Mouse (Mus musculus) CH12F3 (cell line): Measurements from ENCODE around the gene Fgfr2.

Experiments
- in situ Hi-C: fragments of 300-500 bp; cut with MboI; formaldehyde crosslinking; loops from 2 replicates; pipeline ENCODE4 v1.14.3; 2020; ENCODE audit warnings: low sequenced_read_pairs

Fgfr2 gene

DNA sequence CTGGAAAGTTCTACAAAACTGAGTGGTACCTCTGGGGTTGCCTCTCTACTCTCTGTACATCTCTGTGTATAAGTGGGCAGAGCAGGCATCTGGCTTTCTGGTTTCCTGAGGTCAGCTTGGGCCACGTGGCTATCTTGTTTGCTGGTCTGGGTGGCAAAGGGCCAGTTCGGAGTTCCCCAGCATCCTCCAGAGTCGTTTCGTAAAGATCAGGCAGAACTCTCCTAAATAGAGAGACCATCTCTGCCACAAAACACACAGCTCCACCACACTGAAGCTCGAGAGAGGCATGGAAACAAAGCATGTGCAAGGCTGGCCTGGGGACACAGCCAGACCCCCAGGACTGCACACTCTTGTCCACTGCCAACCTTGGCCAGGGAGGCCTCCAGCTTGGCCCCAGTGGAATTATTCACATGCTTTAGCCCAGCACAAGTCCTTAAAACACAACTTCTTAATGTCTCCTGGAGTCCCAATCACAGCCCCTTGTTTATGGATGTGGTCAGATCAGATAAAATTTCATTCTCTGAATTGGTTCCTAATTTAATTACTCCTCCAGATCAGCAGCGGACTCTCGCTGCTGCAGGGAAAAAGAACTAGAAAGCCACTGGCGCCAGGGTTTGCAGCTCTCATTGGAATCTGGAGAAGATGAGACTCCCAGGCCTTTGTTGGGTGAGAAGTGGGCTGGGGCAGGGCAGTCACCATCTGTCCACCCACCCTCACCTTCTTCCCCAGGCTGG is 820.5 kb downstream of the Fgfr2 start:
- in situ Hi-C loops, result no loop called here

DNA sequence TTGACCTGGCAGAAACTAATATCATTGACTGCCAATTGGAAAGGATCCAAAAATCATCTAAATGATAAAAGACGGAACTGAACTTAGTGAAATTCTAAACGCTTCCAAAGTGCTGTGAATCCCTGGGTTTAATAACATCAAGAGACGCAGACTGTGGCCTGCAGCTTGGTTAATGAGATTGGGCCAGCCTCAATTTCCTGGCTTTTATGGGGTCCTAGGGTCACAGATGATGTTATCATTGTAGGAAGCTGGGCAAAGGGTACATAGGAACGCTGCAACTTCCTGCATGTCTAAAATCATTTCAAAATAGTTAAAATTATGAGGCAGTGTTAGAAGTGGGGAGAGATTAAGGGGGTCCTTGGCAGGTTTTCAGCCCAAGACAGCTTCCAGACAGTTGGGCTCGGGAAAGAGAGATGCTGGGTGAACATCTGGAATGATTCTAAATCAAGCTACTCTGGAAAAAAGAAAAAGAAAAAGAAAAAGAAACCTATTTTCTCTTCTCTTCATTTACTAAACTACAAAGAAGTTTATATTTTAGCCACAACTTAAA is 823.4 kb downstream of the Fgfr2 start:
- in situ Hi-C loops, result no loop called here

DNA sequence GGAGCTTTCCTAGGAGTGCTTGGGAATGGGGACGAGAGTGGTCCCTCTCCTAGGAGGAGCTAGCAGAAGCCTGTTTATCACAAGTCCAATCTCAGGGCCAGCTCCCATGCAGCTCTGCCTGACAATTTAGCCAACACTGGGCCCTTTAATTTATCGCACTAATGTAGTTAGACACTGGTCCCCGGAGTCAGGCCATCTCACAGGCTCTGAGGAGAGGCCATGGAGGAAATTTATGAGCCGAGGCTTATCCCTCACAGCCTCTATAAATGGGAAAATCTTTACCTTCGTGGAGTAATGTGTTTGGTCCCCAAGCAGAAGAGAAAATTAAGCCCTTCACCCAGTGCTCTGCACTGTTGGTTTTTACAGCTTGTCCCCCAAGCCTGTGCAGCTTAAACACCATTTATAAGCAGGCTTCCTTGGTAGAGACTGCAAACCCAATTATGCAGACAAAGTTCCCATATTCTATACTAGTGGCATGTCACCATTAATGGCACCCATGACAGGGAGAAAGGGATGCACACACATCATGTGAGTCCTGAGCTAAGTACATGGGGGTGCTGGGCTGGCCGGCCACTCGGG is 824.6 kb downstream of the Fgfr2 start:
- in situ Hi-C loops, result no loop called here

DNA sequence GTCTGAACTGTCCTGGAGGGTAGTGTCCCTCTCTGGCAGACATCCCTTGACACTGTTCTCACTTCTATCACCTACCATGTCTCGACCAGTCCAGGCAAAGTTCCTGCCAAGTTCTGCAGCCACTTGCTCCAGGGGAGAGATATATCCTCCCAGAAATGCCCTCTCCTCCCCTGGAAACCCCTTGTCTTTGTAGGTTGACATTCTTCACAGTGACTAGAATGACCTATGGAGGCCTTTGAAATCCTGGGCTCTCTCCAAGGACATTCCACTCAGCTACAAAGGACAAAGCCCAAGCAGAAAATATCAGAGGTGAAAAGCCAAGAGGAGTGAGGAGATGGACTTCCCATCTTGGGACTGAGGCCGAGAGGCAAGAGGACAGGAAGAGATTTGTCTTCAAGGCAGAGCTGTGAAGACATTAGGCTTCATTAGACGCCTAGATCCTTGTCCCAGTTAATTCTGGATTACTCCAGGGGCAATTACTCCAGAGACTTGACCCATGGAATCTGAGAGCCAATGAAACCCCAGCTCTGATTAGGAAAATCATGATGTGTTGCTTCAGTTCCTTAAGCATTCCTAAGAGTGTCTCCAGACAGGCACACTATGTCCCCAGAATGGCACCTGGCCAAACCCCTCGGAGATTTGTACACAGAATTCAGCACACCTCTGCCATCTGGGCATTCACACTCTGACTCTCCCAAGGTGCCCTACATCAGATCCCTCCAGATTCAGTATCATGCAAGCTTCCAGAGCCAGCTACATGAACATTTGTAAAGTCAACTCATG is 826.3 kb downstream of the Fgfr2 start:
- in situ Hi-C loops, result no loop called here

DNA sequence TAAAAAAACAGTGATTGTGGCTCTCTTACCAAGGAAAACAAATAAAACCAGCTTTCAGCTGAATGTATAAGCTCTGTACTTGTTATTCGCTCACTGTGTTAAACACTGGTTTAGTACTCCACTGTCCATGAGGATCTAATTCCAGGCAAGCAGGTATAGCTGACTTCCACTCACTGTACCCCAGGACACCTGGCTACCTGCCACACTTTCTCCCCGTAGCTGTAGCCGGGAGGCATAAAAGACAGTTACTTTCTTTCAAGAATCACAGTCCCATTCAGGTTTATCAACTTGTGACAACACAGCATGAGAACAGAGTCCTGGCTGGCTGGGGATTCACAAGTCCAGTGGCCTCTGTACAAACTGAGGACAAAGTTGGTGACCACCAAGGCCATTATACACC is 827.0 kb downstream of the Fgfr2 start:
- in situ Hi-C loops, result no loop called here

DNA sequence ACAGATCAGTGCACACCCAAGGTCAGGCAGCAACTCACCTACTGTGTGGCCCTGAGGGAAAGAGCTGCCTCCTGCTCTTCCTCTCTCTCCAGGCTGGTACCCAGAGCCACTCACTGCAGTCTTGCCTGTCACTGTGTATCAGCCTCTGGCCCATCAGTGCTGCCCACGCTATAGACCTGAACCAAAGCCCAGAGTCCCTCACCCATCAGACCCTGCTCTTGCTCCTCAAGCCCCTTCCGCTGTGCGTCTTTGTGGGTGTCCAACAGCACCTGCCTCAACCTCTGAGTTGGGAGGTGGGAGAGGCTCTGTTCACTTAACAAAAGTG is 835.8 kb downstream of the Fgfr2 start:
- in situ Hi-C loops, result no loop called here

DNA sequence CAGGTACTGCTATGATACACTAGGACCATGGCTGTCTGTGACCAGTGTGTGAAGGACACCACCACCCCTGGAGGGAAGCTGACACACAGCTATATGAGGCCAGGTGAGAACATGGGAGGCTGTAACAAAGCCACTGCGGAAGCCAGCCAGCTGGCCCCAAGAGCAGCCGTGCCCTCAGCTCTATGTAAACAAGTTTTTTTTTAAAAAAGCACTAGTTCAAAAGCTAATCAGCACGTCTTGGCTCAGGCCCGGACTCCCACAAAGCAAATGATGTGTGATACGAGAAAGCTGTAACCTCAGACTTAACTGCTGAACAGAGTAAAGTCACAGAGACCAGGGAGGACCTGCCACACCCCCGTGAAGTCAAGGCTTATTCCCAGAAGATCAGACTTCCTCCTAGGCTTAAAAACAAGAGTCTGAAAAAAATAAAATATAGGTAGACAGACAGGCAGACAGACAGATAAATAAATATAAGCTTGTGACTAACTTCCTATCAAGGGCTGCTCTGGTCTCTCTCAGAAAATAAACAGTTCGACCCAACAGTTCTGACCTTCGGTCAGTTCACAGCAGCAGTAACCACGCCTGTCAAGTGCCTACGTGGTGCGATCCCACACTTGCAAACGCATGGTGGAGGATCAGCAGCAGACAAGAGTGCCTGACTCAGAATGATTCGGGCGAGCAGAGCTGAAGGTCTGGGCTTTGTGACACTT is 836.4 kb downstream of the Fgfr2 start:
- in situ Hi-C loops, result no loop called here

DNA sequence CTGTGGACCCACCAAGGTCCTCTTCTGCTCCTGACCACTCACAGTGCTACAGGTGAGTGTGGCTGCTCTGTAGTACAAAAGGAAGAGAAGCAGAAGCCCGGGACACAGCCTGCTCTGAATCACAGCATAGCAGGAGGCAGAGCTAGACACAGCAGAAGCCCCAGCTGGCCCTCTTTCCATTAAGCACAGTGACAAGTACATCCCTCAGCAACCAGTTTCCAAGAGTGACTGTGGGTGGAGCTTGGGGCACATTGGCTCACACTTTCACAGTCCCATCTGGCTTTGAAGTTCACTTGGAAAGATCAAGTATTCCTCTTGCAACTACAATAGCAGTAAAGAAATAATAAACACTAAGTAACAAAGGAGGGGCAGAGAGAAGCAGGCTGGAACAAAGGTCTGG is 838.4 kb downstream of the Fgfr2 start:
- in situ Hi-C loops, result no loop called here

DNA sequence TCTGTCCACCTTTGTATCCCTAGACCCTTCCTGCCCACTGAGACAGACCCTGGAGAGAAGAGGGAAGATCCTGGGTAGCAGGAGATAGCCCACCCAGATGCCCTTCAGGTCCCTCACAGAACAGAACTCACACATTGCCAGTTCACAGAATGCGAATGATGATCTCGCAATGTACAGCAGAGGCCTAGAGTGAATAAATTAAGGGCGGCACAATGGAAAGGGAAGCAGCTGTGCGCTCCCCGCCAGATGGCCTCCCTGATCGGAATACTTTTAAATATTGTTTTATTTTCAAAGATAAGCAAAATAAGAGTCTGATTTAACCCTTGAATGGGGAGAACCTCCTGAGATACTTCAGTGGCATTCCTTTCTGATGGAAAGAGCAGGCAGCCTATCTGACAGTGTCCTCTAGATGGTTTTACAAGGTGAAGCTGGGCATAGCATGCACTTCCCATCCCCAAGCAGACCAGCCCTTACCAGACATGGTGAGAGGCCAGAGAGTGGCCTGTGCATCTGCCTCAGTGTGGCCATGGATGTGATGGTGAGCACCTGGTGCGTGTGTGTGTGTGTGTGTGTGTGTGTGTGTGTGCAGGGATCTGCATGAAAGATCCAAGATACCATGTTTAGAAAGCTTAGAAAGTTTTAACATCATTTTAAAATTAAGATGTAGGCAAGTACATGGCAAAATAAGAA is 839.0 kb downstream of the Fgfr2 start:
- in situ Hi-C loops, result no loop called here

DNA sequence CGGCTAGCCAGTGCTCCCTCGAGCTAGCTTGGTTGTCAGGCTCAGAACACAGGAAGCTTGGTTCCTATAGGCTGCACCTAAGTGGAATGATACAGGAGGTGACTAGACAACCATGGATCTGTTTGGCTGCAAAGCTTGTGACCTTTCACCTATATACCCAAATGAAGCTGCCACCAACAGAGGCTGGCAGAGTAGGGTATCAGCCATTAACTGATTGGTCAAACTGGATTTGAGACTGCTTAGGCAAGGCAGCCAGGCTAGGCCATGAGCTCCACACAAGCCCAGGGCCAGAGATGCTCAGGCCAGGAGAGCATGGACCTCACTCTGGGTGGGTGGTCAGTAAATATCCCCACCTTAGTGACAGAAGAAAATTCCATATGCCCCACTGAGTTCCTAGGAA is 840.6 kb downstream of the Fgfr2 start:
- in situ Hi-C loops, result no loop called here

DNA sequence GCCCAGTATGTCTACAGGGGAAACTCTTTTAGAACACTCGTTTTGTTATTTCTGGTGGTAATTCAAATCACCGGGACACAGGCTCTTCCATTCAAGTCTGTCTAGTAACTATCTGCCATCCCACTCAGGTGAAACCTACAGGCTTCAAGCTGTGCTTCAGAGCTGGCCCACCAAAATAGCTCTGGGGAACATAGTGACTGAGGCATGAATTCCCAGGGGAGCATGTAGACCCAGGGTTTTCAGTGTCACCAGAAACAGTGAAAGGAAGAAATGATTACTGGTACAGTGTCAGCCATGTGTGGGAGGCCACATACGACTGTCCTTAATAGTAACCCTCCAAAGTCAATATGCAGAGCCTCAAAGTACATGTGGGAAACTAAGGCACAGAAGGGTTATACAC is 841.0 kb downstream of the Fgfr2 start:
- in situ Hi-C loops, result no loop called here

DNA sequence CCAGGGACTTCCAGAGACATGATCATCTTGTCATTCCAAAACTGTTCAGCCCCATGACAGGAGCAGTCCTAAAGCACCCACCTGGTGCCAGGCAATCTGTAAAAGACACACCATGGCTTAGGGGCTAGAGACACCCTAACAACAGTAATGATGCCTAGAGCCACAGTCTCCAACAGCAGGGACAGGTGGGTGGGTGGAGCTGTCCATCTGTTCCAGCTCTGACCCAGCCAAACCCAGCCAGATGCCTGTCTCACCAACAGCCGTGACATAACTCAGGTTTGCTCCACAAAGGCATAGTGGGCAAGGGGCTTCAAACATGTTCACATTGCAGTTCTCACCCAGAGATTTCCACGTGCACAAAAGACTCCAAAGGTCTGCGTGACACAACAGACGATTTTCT is 841.4 kb downstream of the Fgfr2 start:
- in situ Hi-C loops, result no loop called here

DNA sequence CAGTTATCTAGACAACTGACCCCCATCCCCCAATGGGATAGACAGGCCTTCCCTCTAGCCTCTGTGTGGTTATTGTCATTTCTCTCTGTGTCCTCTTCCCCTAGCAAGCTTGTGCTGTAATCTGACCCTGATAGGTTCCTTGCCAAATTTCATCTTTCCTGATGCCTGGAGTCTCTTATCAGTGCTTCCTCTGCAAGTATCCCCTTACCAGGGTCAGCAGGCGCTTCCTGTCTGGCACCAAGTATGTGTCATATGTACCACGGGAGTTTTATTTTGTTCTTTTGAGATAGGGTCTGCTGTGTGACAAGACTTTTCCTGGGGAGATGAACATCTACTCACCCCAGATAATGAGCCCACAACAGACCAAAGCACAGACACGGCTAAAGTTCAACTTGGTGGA is 844.5 kb downstream of the Fgfr2 start:
- in situ Hi-C loops, result no loop called here

DNA sequence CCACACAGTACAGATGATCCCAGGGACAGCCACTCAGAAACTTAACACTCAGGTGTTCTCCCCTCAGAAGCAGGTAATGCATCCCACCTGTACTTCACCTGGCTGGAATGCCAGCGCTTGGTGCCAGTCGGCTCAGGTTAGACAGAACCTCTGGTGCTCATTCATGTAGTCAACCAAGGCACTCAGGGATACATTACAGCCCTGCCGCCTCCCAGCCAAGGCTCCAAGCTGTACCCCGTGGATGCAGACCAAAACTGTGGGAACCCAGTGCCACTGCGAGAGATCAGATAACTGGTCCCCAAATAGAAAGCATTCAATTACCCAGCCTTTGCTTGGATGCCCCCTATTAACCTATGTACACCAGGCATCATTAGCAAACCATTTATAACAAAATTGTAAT is 846.9 kb downstream of the Fgfr2 start:
- in situ Hi-C loops, result no loop called here

DNA sequence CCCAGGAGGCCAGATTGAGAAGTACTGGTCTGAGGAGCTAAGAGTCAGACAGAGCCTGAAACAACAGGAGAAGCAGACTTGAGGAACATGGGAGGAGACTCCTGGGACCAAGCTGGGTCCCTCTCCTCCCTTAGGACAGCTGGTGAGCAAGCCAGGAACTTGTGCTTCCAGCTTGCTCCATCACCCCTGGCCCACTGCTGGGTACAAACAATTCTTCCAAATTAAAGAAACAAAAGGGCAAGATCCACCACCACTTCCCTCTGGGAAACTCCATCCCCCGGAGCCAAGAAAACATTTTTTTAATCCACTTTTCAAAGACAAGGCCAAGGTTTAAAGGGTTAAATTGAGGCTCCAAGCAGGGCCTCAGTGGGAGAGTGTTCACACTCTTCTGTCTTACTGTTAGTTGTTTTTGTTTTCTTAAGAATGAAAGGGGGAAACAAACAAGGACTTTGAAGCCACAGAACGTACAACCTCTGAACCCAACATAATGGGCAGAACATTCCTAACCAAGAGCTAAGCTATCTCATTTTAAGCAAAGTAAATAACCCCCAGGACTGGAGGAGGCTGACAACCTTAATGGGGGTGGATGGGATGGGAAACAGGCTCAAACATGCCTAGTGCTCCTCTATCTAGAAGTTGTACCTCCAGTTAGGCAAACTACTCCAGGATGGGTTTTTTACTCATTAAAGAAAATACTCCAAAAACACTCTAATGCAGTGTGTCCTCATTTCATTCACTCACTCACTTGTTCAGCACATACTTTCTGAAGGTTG is 849.2 kb downstream of the Fgfr2 start:
- in situ Hi-C loops, result no loop called here

DNA sequence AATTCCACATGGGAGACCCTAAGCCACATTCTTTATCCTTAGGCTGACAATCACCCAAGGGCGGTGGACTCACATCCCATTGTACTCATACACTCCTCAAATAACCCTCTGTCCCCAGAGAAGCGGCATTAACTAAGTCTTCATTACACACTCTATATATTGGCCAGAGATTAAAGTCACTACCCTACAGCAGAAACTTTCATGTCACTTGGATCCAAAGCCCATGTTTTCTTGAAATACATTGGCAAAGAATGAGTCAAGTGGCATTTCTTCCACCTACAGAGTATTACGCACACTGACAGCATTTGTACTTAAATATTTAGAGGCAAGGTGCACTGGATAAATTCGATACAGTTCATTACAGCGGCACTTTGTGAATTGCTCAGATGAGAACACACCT is 850.2 kb downstream of the Fgfr2 start:
- in situ Hi-C loops, result no loop called here

DNA sequence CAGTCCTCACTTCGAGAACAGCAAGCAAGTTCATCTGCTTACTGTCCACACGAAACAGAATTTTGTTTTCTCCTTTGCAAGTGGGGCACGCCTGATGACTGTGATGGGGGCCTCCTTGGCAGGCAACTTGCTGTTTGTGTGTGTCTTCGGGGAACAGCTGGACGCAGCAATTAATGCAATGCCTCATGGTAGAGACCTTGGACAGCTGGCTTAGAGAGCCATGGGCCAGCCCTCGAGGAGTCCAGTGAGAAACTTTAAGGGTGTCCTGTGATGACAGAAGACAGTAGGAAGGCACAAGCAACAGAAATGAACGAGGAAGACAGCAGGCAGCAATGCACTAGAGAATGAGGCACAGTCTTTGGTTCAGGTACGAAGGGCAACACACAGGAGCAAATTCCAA is 852.8 kb downstream of the Fgfr2 start:
- in situ Hi-C loops, result no loop called here

DNA sequence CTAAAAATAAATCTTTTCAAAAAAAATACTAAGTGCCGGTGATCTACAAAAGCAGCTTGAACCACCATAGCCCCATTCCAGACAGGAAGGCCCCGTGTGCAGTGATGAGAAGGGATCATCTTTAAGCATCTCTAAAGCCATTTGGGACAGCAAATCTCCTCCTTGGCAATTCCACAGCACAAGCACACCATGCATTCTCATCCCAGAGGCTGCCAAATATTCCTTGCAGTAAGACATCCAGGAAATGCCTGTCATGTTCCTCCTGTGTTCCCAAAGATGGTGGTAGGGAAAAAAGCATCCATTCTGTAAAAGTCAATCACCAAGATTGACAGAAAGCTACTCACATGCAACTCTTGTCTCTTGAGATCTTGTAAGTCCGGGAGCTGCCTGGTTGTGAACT is 853.5 kb downstream of the Fgfr2 start:
- in situ Hi-C loops, result no loop called here

DNA sequence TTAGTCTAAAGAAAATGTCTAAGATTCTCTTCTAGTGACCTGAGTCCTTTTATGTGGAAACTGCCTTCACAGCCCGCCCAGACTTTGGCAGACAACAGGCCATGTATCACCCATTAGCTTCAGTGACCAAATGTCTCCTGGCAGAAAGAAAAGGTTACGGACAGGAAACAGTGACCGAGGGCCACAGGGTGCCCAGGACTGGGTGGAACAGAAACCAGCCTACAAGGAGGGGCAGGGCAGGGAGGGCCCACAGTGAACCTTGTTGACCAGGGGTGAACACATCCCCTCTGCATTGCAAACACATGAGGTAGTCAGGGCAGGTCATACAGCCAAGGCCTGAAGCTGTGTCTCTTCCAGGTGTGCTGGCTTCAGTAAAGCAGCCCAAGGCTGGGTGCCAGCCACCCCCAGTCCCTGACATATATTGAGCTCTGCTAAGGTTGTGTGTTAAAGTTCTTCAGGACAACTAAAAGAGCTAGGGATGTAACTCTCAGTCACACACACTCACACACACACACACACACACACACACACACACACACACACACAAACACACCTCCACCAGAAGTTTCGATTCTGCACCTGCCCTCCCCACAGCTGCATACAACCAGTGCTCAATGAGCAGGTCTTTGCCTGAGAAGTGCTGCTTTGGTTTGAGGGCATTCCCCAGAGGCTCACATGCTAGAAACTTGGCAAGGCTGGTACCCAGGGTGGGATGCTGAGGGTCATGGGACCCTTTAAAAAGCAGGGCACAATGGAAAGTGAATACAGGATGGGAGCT is 855.2 kb downstream of the Fgfr2 start:
- in situ Hi-C loops, result no loop called here
